Mouse (Mus musculus) midbrain, embryonic 13.5 days (tissue): ENCODE measurements around the gene Dck. TPM values are rescaled to one million over a fixed set of nuclear protein-coding genes. Genes with fewer than 3 reads are reported as not detected.
"Not testable (repeated sequence)": the region's sequence is repeated elsewhere in the genome, so short reads cannot be mapped to it uniquely, and the experiment has no call there.

Source experiments
- ATAC-seq: fragments of 200-750 bp; cut with Nextera tagmentation; 2 replicates; pipeline ENCODE4 v1.8.0; 2017; ENCODE audit warnings: mild to moderate bottlenecking, moderate TSS enrichment, moderate library complexity
- H3K27ac ChIP-seq: fragments of 300-500 bp; sonication (generic); 2 replicates; pipeline ENCODE4 v1.5.1; 2015; ENCODE audit warnings: inconsistent platforms, mild to moderate bottlenecking, moderate library complexity
- H3K27me3 ChIP-seq: fragments of 300-500 bp; sonication (generic); 2 replicates; pipeline ENCODE4 v1.6.1; 2015; ENCODE audit warnings: mild to moderate bottlenecking, inconsistent platforms
- H3K36me3 ChIP-seq: fragments of 300-500 bp; sonication (generic); 2 replicates; pipeline ENCODE4 v1.6.1; 2015; ENCODE audit warnings: mild to moderate bottlenecking, inconsistent platforms
- H3K4me1 ChIP-seq: fragments of 300-500 bp; sonication (generic); replicated peaks from 2 replicates; pipeline ENCODE4 v1.6.1; 2015; ENCODE audit warnings: inconsistent platforms
- H3K4me2 ChIP-seq: fragments of 300-500 bp; sonication (generic); replicated peaks from 2 replicates; pipeline ENCODE4 v1.6.1; 2015; ENCODE audit warnings: moderate library complexity, mild to moderate bottlenecking, inconsistent platforms
- H3K4me3 ChIP-seq: fragments of 300-500 bp; sonication (generic); replicated peaks from 2 replicates; pipeline ENCODE4 v1.5.1; 2015; ENCODE audit warnings: mild to moderate bottlenecking, inconsistent platforms
- H3K9ac ChIP-seq: fragments of 300-500 bp; sonication (generic); replicated peaks from 2 replicates; pipeline ENCODE4 v1.6.1; 2015; ENCODE audit warnings: mild to moderate bottlenecking, inconsistent platforms
- H3K9me3 ChIP-seq: fragments of 300-500 bp; sonication (generic); 2 replicates; pipeline ENCODE4 v1.6.1; 2016; ENCODE audit warnings: mild to moderate bottlenecking, inconsistent platforms
- WGBS: fragments of 180-500 bp; shearing (Covaris S2); methylation state at CpG from one replicate; pipeline ENCODE4 v1.1.7; 2015; 5-methylcytosine and 5-hydroxymethylcytosine counted together
- polyA plus RNA-seq: library from polyadenylated mRNA; unstranded; fragments of >200 nt; fragmentation: Nextera tagmentation; extraction: Ambion mirVana; gene quantifications from 2 replicates; pipeline ENCODE4 v1.2.1, GENCODE M21; 2015

Dck gene
- 81.8 and 82.1 TPM in 2 replicates for polyA plus RNA-seq

DNA sequence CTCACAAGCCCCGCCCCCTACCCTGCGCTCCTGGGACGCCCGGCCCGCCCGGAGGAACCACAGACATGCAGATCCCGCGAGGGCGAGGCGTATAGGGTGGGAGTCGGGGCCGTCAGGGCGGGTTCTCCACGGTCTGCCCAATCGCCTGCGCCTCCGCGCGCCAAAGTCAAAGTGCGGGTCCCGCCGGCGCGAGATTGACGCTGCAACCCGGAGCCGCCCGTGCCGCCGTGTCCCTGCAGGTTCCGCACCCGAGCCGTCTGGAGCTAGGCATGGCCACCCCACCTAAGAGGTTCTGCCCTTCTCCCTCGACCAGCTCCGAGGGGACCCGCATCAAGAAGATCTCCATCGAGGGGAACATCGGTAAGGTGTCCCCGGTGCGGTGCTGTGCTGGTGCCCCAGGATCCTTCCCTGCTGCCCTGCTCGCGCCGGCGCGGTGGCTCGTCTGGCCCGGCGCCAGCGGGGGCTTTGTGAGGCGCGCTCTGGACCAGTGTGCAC is at the start of gene Dck:
Dck (plus strand) TSS at position 10 of the 495 bp plus-strand sequence.
- H3K4me3 ChIP-seq, result peak within 1 kb of the TSS; percentile 61
- H3K9me3 ChIP-seq, result no peaks in the 10 kb centered on the region
- H3K9ac ChIP-seq, result peak within 1 kb of the TSS; percentile 75
- H3K4me2 ChIP-seq, result peak within 1 kb of the TSS; percentile 61
- peak within 1 kb of the TSS; percentile 88 for H3K27ac ChIP-seq
- peaks cover 25% of the 10 kb centered on the region for H3K4me1 ChIP-seq
- 0% methylated on average over 51 of the region's 51 CpGs for WGBS
- peak; percentile 100 for ATAC-seq
- H3K36me3 ChIP-seq, result peaks cover 4% of the 10 kb centered on the region
- no peaks in the 10 kb centered on the region for H3K27me3 ChIP-seq

GRCm38 (mm10) chr5:88716983-88717382 is 47.8 kb upstream of the Dck start:
- Histone ChIP-seq H3K4me2 (no peak overlapping the region), H3K27me3 (no peaks in the 10 kb centered on the region), H3K9ac (no peak overlapping the region), H3K4me1 (peaks cover 12% of the 10 kb centered on the region), H3K4me3 (no peak overlapping the region), H3K27ac (no peak overlapping the region), H3K9me3 (no peaks in the 10 kb centered on the region), H3K36me3 (no peaks in the 10 kb centered on the region)
- ATAC-seq, result no peak
- 79% methylated on average over 2 of the region's 2 CpGs for WGBS

- ATAC-seq, result peak; percentile 95
- WGBS, result 1% methylated on average over 54 of the region's 54 CpGs
Measured at GRCm38 (mm10) chr5:88720116-88721002, 44.4 kb upstream of the Dck start, which contains the start of gene Mob1b. TSS of gene Mob1b (plus strand) at chr5:88720855.

GRCm38 (mm10) chr5:88721003-88721475 is 43.8 kb upstream of the Dck start:
- Histone ChIP-seq H3K36me3 (no peaks in the 10 kb centered on the region), H3K27me3 (no peaks in the 10 kb centered on the region), H3K27ac (peak overlapping the region; percentile 93), H3K9ac (peak overlapping the region; percentile 99), H3K4me2 (peak overlapping the region; percentile 97), H3K4me3 (peak overlapping the region; percentile 99), H3K4me1 (peaks cover 34% of the 10 kb centered on the region), H3K9me3 (no peaks in the 10 kb centered on the region)
- peak; percentile 88 for ATAC-seq
- 0% methylated on average over 38 of the region's 38 CpGs for WGBS

More at GRCm38 (mm10) chr5:88720116-88721002, 44.4 kb upstream of the Dck start, which contains the start of gene Mob1b:
- H3K36me3 ChIP-seq, result no peaks in the 10 kb centered on the region
- peak within 1 kb of the TSS; percentile 97 for H3K4me2 ChIP-seq
- no peaks in the 10 kb centered on the region for H3K27me3 ChIP-seq
- H3K27ac ChIP-seq, result peak within 1 kb of the TSS; percentile 93
- peaks cover 34% of the 10 kb centered on the region for H3K4me1 ChIP-seq
- peak within 1 kb of the TSS; percentile 99 for H3K4me3 ChIP-seq
- H3K9ac ChIP-seq, result peak within 1 kb of the TSS; percentile 99
- no peaks in the 10 kb centered on the region for H3K9me3 ChIP-seq

DNA sequence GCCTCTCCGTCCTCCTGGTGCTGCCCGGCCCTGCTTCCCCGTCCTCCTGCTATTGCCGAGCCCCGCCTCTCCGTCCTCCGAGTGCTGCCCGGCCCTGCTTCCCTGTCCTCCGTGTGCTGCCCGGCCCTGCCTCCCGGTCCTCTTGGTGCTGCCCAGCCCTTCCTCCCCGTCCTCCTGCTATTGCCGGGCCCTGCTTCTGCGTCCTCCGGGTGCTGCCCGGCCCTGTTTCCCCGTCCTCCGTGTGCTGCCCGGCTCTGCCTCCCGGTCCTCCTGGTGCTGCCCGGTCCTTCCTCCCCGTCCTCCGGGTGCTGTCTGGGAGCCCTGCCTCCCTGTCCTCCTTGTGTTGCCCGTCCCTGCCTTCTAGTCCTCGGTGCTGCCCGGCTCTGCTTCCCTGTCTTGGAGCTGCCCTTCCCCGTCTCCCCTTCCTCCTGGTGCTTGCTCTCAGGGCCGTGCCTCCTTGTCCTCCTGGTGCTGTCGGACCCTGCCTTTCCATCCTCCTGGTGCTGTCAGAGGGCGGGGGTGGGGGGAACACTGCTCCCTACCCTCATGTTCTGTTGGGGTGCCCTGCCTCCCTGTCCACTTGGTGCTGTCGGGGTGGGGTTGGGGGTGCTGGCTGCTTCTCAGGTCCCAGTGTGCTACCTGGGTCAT is 43.1 kb upstream of the Dck start:
- 3% methylated on average over 31 of the region's 31 CpGs for WGBS
- Histone ChIP-seq H3K4me1 (peaks cover 34% of the 10 kb centered on the region), H3K27ac (peak overlapping the region; percentile 93), H3K4me2 (peak overlapping the region; percentile 97), H3K9me3 (no peaks in the 10 kb centered on the region), H3K4me3 (peak overlapping the region; percentile 99), H3K36me3 (no peaks in the 10 kb centered on the region), H3K9ac (peak overlapping the region; percentile 99), H3K27me3 (no peaks in the 10 kb centered on the region)
- peak; percentile 49 for ATAC-seq

GRCm38 (mm10) chr5:88722213-88722600 is 42.6 kb upstream of the Dck start:
- Histone ChIP-seq H3K27ac (peak overlapping the region; percentile 93; the same call in 1 of the 2 replicates), H3K4me1 (peaks cover 34% of the 10 kb centered on the region), H3K4me2 (peak overlapping the region; percentile 97), H3K9ac (peak overlapping the region; percentile 99), H3K4me3 (peak overlapping the region; percentile 99), H3K9me3 (no peaks in the 10 kb centered on the region), H3K36me3 (no peaks in the 10 kb centered on the region), H3K27me3 (no peaks in the 10 kb centered on the region)
- WGBS, result 25% methylated on average over 4 of the region's 4 CpGs
- ATAC-seq, result no peak

DNA sequence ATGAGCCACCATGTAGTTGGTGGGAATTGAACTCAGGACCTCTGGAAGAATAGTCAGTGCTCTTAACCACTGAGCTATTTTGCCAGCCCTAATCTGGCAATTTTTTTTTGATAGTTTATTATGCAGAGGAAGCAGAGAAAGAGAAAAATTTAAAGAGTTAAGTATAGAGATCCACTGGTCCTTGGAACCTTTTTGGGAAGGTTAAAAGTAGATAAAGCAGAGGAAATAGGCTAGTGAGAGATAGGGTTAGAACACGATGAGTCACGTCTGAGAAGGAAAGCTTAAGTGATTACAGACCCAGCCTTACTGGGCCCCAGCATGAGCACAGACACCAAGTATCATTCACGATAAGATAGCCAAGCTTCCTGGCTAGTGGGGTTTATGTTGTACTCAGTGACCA is 40.8 kb upstream of the Dck start:
- Histone ChIP-seq H3K4me2 (no peak overlapping the region), H3K36me3 (no peaks in the 10 kb centered on the region), H3K9ac (no peak overlapping the region), H3K9me3 (no peaks in the 10 kb centered on the region), H3K27ac (no peak overlapping the region), H3K4me3 (no peak overlapping the region), H3K27me3 (no peaks in the 10 kb centered on the region), H3K4me1 (peaks cover 34% of the 10 kb centered on the region)
- ATAC-seq, result no peak
- 83% methylated on average over 3 of the region's 3 CpGs for WGBS

GRCm38 (mm10) chr5:88727593-88728144 is 37.1 kb upstream of the Dck start:
- H3K4me1 ChIP-seq, result peaks cover 18% of the 10 kb centered on the region
- H3K4me3 ChIP-seq, result no peak overlapping the region
- H3K9ac ChIP-seq, result no peak overlapping the region
- no peaks in the 10 kb centered on the region for H3K9me3 ChIP-seq
- ATAC-seq, result no peak
- H3K27ac ChIP-seq, result no peak overlapping the region
- H3K27me3 ChIP-seq, result no peaks in the 10 kb centered on the region
- 95% methylated on average over 3 of the region's 3 CpGs for WGBS
- no peak overlapping the region for H3K4me2 ChIP-seq
- 0 out of 2 replicates have a peak, but pooled peaks cover 2% of the 10 kb centered on the region for H3K36me3 ChIP-seq

GRCm38 (mm10) chr5:88734786-88735185 is 30.0 kb upstream of the Dck start:
- H3K27ac ChIP-seq, result no peak overlapping the region
- H3K4me1 ChIP-seq, result no peaks in the 10 kb centered on the region
- H3K9me3 ChIP-seq, result no peaks in the 10 kb centered on the region
- no peak for ATAC-seq
- no peaks in the 10 kb centered on the region for H3K27me3 ChIP-seq
- H3K4me2 ChIP-seq, result no peak overlapping the region
- no peak overlapping the region for H3K4me3 ChIP-seq
- no peak overlapping the region for H3K9ac ChIP-seq
- 97% methylated on average over 2 of the region's 2 CpGs for WGBS
- no peaks in the 10 kb centered on the region for H3K36me3 ChIP-seq

DNA sequence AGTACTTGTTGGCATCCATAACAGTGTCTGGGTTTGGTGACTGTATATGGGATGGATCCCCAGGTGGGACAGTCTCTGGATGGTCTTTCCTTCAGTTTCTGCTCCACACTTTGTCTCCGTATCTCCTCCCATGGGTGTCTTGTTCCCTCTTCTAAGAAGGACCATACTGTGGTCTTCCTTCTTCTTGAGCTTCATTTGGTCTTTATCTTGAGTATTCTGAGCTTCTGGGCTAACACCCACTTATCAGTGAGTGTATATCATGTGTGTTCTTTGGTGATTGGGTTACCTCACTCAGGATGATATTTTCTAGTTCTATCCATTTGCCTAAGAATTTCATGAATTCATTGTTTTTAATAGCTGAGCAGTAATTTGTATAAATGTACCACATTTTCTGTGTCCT is 23.7 kb upstream of the Dck start:
- H3K4me2 ChIP-seq, ATAC-seq, H3K9ac ChIP-seq, H3K27ac ChIP-seq, H3K9me3 ChIP-seq, H3K36me3 ChIP-seq, H3K4me3 ChIP-seq, H3K4me1 ChIP-seq, H3K27me3 ChIP-seq: not testable (repeated sequence)
- 100% methylated on average over 1 of the region's 1 CpGs for WGBS

DNA sequence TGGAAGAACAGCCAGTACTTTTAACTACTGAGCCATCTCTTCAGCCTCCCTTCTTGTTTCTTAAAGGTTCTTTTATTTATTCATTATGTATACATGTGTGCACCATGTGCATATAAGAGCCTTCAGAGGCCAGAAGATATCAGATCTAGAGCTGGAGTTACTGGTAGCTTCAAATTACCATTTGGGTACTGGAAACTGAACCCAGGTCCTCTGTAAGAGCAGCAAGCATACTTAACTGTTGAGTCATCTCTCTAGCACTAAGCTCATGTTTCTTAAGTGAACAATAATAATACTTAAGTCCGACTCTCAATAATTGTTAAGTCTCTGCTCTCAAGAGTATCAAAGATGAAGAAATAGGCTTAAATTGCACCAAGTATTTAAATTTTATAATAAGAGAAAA is 17.0 kb upstream of the Dck start:
- Histone ChIP-seq H3K4me3 (no peak overlapping the region), H3K27ac (no peak overlapping the region), H3K9ac (no peak overlapping the region), H3K27me3 (no peaks in the 10 kb centered on the region), H3K36me3 (peaks cover 7% of the 10 kb centered on the region), H3K9me3 (no peaks in the 10 kb centered on the region), H3K4me2 (no peak overlapping the region), H3K4me1 (no peaks in the 10 kb centered on the region)
- no peak for ATAC-seq
- WGBS, result 85% methylated on average over 1 of the region's 1 CpGs

DNA sequence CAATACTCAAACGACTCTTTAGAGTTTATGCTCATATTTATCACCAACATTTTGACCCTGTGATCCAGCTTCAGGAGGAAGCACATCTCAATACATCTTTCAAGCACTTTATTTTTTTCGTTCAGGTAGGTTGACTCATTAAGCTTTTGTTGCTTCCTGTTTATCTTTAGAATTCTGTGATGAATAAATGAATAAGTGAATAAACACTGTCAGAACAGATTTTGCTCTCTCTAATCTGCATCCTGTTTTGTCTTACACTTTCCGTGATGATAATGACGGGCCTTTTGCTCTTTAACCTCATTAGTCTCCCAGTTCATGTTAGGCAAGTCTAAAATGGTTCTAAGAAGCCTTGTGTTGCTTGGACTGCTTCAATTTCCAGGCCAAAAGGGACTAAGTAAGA is 11.6 kb upstream of the Dck start:
- Histone ChIP-seq H3K27me3 (no peaks in the 10 kb centered on the region), H3K27ac (no peak overlapping the region), H3K4me1 (no peaks in the 10 kb centered on the region), H3K4me3 (no peak overlapping the region), H3K36me3 (peaks cover 6% of the 10 kb centered on the region), H3K4me2 (no peak overlapping the region), H3K9me3 (no peaks in the 10 kb centered on the region), H3K9ac (no peak overlapping the region)
- WGBS, result 96% methylated on average over 4 of the region's 4 CpGs
- no peak for ATAC-seq
